Mouse (Mus musculus) natural killer cell, adult 2 months (primary cell): ENCODE measurements around the gene Pwwp2a.

ENCODE experiments used
- DNase-seq, 2 experiments: peaks; one replicate each; pipeline ENCODE4 v3.0.0; 2022; ENCODE audit warnings: low spot score in 2 of 2

Pwwp2a gene

DNA sequence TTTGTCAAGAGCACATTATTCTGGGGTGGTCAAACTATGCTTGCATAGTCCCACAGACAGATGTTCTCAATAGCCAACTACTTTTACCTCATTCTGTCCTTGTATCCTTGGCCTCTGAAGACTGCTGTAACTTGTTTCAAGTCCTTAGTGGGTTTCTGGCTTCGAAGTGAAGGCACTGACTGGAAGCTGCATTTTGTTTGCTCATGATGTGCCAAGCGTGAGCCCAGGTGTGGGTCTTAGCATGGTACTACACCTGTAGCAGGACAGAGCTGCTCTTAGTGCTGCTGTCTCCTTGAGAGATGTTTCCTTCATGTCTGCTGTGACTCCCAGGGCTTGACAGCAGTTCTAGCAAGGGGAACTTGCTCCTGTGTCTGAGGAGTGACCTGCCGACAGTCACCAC lies 41.6 kb downstream of the Pwwp2a start:
- DNase-seq, result no peak

DNA sequence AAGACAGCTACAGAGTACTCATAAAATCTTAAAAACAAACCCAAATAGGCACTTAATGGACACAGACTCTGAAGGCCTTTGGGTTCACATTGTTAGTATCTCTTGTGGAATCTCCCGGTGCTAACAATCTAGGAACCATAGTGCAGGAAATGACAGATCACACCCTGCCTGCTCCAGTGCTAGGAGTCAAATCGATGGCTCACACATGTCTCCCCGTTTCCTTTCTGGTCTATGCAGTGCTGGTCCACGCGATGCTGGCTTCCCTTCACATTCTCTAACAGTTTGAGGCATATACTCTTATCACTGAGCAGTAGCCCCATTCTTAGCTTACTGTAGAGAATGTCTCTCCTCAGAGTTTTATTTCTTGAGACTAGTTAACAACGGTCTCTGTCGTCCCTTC lies 46.0 kb downstream of the Pwwp2a start:
- no peak for DNase-seq

DNA sequence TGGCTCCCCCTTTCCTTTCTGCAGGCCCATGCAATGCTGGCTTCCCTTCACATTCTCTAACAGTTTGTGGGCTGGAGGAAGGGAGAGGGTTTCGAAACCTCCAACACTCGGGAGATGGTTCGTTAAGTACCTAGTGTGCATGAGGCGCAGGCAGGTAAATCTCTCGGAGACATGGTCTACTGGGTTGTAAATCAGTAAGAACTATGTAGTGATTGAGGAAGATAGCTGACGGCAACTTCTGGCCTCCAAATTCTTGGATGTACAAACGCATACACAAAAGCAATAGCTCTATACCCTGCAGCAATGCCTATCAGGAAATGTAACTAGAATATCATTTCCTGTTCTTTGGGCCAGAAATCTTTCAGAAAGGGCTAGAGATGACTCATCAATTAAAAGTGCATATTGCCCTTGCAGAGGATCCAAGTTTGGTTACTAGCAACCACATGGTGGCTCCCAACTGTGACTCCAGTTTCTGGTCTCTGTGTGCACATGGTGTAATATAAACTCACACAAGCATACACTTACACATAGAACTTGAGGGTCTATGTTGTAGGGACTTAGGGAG lies 47.0 kb downstream of the Pwwp2a start:
- no peak for DNase-seq

DNA sequence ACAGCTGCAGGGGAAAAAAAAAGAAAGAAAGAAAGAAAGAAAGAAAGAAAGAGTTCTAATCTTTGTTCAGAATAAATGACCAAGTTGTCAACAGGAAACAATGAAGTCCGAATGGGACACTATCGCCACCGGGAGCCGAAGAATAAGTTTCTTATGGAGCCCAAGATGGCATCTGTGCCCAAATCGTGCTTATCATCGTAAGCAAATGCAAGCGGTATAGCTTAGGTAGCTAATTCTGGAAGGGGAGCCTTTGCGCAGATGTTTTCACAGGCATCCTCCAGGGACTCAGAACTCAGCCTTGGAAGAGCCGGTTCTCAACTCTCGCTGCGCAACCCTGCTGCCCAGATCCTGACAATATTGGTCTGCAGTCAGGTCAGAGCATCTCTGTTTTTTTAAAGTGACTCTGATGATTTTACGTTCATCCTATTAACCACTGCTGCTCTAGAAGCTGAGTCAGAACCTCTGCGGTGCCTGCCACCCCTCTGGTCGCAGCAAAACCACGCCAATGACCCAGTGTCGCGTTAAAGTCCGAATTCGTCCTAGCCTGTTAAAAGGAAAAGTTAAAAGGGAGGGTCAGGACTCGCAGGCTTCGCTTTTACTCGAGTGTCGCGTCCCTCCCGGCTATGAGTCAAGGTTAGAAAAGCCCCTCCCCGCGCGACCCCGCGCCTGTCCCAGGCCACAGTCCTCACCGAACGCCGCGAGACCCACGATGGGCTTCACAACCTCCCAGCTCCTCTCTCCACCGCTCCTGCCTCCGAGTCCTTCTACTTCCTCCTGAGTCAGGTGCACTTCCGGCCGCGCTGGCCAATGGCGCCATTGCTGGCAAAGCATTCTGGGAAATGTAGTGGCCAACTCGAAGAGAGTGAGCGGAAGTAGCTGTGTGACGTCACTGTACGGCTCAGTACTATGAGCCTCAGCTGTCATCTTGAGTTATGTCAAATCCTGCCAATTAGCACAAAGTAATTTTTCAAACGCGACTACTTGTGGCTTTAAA lies 65.7 kb downstream of the Pwwp2a start, which contains the start of gene Ttc1:
Gene Ttc1, minus strand, starts transcription at position 776 of the 994 bp plus-strand sequence.
- peak; percentile 94 to 95 for DNase-seq

DNA sequence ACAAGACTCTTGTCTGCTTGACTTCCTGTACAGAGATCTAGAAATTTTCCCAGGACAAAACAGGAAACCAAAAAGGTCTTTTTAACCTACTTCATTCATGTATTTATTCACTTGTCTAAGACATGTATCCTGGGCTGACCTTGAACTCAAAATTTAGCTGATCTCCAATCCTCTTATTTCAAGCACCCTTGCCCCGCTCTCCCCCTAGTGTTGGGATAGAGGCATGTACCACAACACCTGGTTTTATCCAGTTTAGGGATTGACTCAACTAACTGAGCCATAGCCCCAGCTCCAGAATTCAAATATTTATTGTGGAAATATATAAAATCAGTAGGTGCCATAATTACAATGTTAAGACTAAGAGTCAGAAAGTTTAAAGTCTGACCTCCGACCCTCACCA lies 69.7 kb downstream of the Pwwp2a start:
- no peak for DNase-seq

DNA sequence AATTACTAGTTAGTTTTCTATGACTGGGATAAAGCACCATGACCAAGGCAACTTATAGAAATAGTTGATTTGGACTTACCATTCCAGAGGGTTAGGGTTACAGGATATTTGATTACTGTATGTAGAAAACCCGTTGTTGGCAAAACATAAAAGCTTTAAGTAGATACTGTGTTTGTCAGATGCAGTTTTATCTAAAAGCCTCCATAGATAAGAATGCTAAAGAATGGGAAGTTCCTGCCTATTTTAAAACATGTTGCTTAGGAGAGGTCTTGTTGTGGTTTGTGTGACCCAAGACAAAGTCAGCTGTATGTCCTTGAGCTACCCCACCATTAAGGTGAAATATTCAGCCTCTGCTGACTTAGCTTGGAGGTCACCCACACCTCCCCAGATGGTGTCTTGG lies 72.8 kb downstream of the Pwwp2a start:
- DNase-seq, result no peak

DNA sequence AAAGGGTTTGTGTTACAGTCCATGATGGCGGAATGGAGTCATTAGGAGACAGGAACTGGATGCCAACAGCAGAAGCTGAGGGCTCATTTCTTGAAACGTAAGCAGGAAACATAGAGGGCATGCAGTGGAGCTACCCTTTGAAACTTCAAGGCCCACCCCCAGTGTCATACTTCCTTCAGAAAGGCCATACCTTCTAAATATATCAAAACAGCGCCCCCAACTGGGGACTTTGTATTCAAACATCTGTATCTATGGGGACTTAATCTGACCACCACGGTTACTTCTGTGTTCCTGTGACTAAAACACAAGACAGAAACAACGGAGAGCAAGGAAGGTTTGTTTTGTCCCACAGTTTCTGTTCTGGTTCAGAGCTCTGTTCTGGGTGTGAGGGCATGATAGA lies 73.6 kb downstream of the Pwwp2a start:
- DNase-seq, result peak in 1 of 2 experiments; percentile 11

DNA sequence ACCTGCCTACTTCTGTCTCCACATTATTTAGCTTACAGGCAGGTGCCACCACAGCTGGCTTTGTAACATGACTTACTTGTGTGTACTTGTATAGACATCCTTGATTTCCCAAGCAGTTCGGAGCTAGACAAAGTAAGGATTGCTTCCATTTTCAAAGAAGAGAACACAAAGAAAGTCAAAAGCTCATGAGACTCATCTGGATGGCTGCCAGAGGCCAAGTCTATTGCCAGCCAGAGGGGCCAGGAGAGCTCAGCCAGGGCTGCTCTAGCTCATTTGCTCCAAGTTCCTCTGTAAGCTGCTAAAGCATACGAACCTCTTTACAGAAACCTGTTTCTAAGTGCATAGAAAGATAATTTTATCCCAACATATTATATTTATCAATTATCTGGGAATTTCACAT lies 76.6 kb downstream of the Pwwp2a start:
- DNase-seq, result no peak

DNA sequence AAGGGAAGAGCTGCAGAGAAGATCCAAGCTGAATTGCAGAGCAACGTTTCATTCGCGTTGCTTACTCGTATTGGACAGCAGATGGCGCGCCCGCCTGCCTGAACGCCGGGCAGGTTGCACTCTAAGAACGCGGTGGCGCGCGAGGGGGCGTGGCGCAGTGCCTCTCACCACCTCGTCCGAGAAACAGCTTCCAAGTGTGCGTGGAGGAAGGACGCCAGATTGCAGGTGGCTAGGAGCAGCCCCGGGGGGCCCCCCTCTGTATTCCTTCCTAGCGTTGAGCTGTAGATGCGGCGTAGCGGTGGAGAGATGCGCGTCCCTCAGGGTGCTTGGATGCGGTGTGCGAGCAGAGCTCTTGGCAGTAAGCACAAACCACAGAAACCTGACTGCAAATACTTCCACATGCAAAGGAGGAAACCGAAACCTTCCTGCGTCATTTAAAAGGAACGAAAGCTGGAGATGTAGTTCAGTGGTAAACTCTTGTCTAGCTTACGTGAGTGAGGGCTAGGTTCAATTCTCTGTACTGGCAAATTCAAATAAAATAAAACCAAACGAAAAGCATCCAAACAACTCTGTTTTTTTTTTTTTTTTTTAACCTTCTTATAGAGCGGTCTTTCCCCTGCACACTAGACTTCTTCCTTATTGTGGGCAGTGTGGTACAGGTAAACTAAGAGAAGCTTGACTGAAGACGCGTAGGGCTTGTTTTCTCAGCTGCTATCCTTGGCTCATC lies 85.3 kb downstream of the Pwwp2a start:
- peak; percentile 38 to 69 for DNase-seq

DNA sequence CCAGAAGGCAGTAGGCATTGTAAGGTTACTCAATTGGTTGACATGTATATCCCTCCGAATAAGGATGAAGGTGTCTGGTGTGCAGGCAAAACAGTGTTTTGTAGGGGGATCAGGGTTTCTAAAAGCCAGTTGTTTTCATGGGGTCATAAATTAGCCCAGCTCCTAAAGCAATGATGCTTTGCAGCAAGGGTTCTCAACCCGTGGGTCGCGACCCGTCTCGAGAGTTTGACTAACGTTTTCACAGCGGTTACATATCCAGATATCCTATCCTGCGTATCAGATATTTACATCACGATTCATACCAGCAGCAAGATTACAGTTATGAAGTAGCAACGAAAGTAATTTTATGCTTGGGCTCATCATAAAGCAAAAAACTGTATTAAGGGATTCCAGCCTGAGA lies 86.0 kb downstream of the Pwwp2a start:
- DNase-seq, result no peak

DNA sequence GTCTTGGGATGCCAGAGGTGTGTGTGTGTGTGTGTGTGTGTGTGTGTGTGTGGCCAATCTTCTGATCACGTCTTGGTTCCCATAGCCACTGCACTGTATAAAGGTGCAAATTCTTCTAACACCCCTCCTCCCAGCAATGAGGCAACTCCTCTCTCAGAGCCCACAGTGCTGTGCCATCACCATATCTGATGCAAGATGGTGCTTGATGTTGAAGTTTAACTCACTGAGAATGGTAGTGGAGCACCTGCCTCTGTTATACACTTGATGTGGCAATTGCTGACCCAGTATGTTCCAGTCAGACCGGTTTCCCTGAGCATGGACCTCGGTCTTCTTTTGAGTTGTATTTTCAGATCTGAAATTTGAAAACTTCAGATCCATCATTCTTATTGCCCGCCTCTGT lies 88.3 kb downstream of the Pwwp2a start:
- no peak for DNase-seq
